Mouse (Mus musculus) pancreas, adult 10 weeks (tissue): ENCODE measurements around the gene Itsn2. TPM values are rescaled to one million over a fixed set of nuclear protein-coding genes. Genes with fewer than 3 reads are reported as not detected.

Experiments
- polyA plus RNA-seq: library from polyadenylated mRNA; stranded (reverse); fragments of 350-450 nt; fragmentation: Illumina TruSeq; extraction: RNeasy Lipid Tissue Mini Kit (QIAGEN cat#74804); gene quantifications from one replicate; pipeline ENCODE4 v1.2.3, GENCODE M21; 2015; ENCODE audit warnings: low read depth, low replicate concordance; ENCODE audit not compliant: insufficient read depth

Itsn2 gene
- polyA plus RNA-seq: 23.2 TPM

GRCm38 (mm10) chr12:4592541-4593165, at the start of gene Itsn2, which contains the start of gene Gm3625:
Itsn2 (plus strand) TSS chr12:4592638.
Gm3625 (minus strand) TSS chr12:4592927.

DNA sequence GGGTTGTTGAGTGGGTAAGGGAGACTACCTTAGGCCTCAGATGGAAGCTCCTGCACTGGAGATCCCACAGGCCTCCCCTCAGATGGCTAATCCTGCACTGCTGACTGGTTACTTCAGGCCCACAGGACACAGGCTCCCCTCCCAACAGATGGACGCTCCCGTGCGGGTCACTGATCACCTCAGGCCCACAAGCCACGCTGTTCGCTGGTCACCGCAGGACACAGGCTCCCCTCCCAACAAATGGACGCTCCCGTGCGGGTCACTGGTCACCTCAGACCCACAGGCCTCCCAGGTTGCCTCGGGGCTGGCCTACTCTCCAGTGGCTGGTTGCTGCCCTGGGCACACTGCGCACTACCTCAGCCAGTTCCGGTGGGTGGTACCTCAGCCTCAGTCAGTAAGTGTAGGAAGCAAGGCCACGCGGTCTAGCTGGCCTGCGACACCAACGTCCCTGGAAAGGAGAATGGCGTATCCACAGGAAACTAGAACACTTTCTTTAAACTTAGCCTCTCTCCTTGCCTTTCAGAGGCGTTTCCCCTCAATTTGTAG, 145.7 kb downstream of the Itsn2 start, which contains the start of gene Fam228a:
Gene Fam228a (minus strand): TSS at position 400 of the 546 bp plus-strand sequence.

Other genes with a start within 250 kb of the Itsn2 start
- 4.9 TPM for gene Ncoa1, start 115.5 kb upstream of the Itsn2 start, polyA plus RNA-seq
- gene Gm3625, start 289 bp downstream of the Itsn2 start, polyA plus RNA-seq: not detected
- not detected for gene Fam228a, start 145.8 kb downstream of the Itsn2 start, polyA plus RNA-seq
- not detected for gene Pfn4, start 176.4 kb downstream of the Itsn2 start, polyA plus RNA-seq
- gene Fam228b, start 176.6 kb downstream of the Itsn2 start, polyA plus RNA-seq: not detected
- gene Sf3b6, start 224.9 kb downstream of the Itsn2 start, polyA plus RNA-seq: 23.1 TPM
- 9.2 TPM for gene Fkbp1b, start 249.0 kb downstream of the Itsn2 start, polyA plus RNA-seq